Mouse (Mus musculus) heart, postnatal 0 days (tissue): ENCODE data around the gene Syap1. TPM values are rescaled to one million over a fixed set of nuclear protein-coding genes. Genes with fewer than 3 reads are reported as not detected.
"Not testable (repeated sequence)": the region's sequence is repeated elsewhere in the genome, so short reads cannot be mapped to it uniquely, and the experiment has no call there.

Experiments used
- ATAC-seq: fragments of 200-750 bp; cut with Nextera tagmentation; 2 replicates; pipeline ENCODE4 v1.8.0; 2017; ENCODE audit warnings: low read depth, moderate number of reproducible peaks, moderate library complexity; ENCODE audit not compliant: insufficient read depth
- DNase-seq: peaks from one replicate; pipeline ENCODE4 v3.0.0-alpha.2; 2016; ENCODE audit warnings: low spot score
- H3K27ac ChIP-seq: fragments of 300-500 bp; sonication (generic); 2 replicates; pipeline ENCODE4 v1.5.1; 2014; ENCODE audit warnings: low read depth, mild to moderate bottlenecking
- H3K27me3 ChIP-seq: fragments of 300-500 bp; sonication (generic); 2 replicates; pipeline ENCODE4 v1.6.1; 2014; ENCODE audit warnings: low read length, mixed read lengths; ENCODE audit not compliant: control insufficient read depth, insufficient read depth
- H3K36me3 ChIP-seq: fragments of 300-500 bp; sonication (generic); replicated peaks from 2 replicates; pipeline ENCODE4 v1.6.1; 2014; ENCODE audit warnings: low read length, mixed read lengths; ENCODE audit not compliant: control insufficient read depth, insufficient read depth
- H3K4me1 ChIP-seq: fragments of 300-500 bp; sonication (generic); 2 replicates; pipeline ENCODE4 v1.6.1; 2014; ENCODE audit warnings: antibody characterized with exemption; ENCODE audit not compliant: control insufficient read depth, insufficient read depth
- H3K4me2 ChIP-seq: fragments of 300-500 bp; sonication (generic); 2 replicates; pipeline ENCODE4 v1.6.1; 2014; ENCODE audit warnings: low read depth, mild to moderate bottlenecking, low read length, moderate library complexity
- H3K4me3 ChIP-seq: fragments of 300-500 bp; sonication (generic); 2 replicates; pipeline ENCODE4 v1.5.1; 2014; ENCODE audit warnings: low read depth, low read length
- H3K9ac ChIP-seq: fragments of 300-500 bp; sonication (generic); replicated peaks from 2 replicates; pipeline ENCODE4 v1.6.1; 2014; ENCODE audit warnings: low read depth, low read length, mixed read lengths
- H3K9me3 ChIP-seq: fragments of 300-500 bp; sonication (generic); replicated peaks from 2 replicates; pipeline ENCODE4 v1.6.1; 2016; ENCODE audit warnings: low read length; ENCODE audit not compliant: control insufficient read depth
- CTCF ChIP-seq: IDR thresholded peaks from 2 replicates; pipeline ENCODE4 v1.5.1; 2016; ENCODE audit warnings: antibody characterized with exemption, control low read depth, low read depth
- EP300 ChIP-seq: IDR thresholded peaks from 2 replicates; pipeline ENCODE4 v1.6.1; 2016; ENCODE audit warnings: antibody characterized with exemption, low read depth
- WGBS: fragments of 180-500 bp; shearing (Covaris S2); extraction: QIAGEN DNeasy Blood & Tissue Kit; methylation state at CpG from one replicate; pipeline ENCODE4 v1.1.7; 2014; 5-methylcytosine and 5-hydroxymethylcytosine counted together
- polyA plus RNA-seq: library from polyadenylated mRNA; unstranded; fragments of >200 nt; fragmentation: Nextera tagmentation; extraction: Ambion mirVana; gene quantifications from 2 replicates; pipeline ENCODE4 v1.2.1, GENCODE M21; 2015
- total RNA-seq: library from RNA; depleted of rRNA; stranded (reverse); fragments of >200 nt; gene quantifications from 2 replicates; pipeline ENCODE4 v1.2.3, GENCODE M21; 2014; ENCODE audit warnings: low replicate concordance

The Syap1 gene
- total and polyA plus RNA-seq, 2 experiments from 2014 or later: 27.5 to 30.3 TPM

DNA sequence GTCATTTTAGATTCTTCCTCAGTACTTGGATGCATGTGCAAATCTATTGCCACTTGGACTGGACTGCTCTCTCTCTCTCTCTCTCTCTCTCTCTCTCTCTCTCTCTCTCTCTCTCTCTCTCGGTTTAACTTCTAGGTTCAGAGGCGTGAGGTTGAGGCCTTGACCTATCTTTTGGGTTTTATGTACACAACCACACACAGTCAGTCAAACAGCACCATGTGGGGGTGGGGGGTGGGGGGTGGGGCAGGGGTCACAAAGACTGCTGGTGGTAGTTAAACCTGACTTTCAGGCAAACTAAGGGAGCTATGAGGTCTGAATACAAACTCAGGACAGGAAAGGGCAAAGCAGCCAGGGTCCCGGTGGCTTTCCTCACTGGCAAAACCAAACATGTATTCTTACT lies 19.3 kb upstream of the Syap1 start:
- Histone ChIP-seq H3K9ac (no peak overlapping the region), H3K36me3 (peaks cover 4% of the 10 kb centered on the region), H3K4me2 (no peak overlapping the region), H3K4me1 (no peaks in the 10 kb centered on the region), H3K4me3 (no peak overlapping the region), H3K9me3 (no peaks in the 10 kb centered on the region), H3K27me3 (no peaks in the 10 kb centered on the region), H3K27ac (no peak overlapping the region)
- no peak for TF ChIP-seq EP300
- no peak for TF ChIP-seq CTCF
- 80% methylated on average over 3 of the region's 3 CpGs for WGBS
- DNase-seq: no peak
- ATAC-seq: no peak

DNA sequence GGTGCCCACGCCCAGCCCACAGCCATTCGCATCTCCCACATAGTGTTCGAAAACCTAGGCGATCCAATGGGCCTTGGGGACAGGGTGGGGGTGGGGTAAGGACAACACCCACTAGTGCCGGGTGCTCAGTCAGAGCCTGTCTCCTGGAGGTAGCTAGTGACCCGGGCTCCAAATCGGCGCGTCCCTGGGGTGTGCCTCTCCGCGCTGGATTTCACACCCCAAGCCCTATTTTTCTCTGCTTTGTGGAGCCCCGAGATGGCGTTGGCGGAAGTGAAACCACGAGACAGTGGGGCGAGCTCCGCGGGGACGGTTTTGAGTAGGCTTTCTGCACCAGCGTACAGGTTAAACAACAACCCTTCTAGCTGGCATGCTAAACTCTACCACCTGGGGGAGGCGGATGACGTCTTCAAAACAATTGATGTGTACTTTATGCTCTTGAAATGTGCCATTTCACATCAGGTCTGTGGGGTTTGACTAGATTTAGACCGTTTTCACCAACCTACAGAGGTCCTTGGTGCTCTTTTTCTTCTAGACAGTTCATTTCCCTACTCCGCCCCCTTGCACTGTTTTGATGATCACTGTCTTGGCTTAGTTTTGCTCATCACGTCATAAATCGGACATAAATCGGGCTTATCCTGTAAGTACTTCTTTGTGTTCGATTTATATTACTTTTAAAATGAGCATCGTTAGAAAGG lies 13.9 kb upstream of the Syap1 start:
- Histone ChIP-seq H3K27me3 (no peaks in the 10 kb centered on the region), H3K9ac (peak overlapping the region; percentile 59), H3K9me3 (no peaks in the 10 kb centered on the region), H3K27ac (peak overlapping the region; percentile 75), H3K4me2 (peak overlapping the region; percentile 83), H3K4me3 (peak overlapping the region; percentile 70), H3K36me3 (no peaks in the 10 kb centered on the region), H3K4me1 (no peaks in the 10 kb centered on the region)
- 21% methylated on average over 29 of the region's 29 CpGs for WGBS
- ATAC-seq: peak; percentile 66
- TF ChIP-seq CTCF: no peak
- TF ChIP-seq EP300: no peak
- no peak for DNase-seq

DNA sequence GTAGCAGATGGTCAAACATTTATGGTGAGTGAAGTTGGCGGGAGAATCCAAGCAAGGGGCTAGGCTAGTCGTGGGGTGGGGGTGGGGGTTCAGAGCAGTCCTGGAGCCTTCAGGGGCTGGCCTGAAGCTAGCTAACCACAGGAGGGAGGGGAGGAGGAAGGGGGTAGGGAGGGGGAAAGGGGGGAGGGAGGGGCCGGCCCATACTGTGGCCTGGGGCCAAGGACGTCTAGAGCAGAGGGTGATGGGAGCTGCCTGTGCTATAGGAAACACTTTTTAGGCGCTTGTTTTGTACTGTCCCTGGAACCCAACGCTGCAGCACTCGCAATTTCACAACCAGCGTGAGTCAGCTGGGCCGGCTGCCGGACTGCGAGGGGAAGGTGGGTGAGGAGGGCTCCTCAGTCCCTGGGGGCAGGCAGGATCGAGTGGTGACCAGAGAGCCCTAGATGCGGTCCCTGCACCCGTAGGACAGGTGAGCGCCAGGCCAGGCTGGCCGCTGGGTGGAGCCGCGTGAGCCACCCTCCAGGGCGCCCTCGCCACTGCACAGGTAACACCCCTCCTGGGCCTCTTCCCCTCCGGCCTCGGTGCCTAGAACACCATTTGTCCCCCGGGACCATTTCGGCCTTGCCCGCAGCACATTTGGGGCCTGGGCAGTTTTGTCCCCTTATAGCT lies 13.3 kb upstream of the Syap1 start:
- ATAC-seq (peak; percentile 89), DNase-seq (peak; percentile 50)
- WGBS: 21% methylated on average over 22 of the region's 25 CpGs
- Histone ChIP-seq H3K4me3 (peak overlapping the region; percentile 70), H3K9ac (peak overlapping the region; percentile 59), H3K4me2 (peak overlapping the region; percentile 83), H3K27ac (peak overlapping the region; percentile 75), H3K36me3 (no peaks in the 10 kb centered on the region), H3K27me3 (no peaks in the 10 kb centered on the region), H3K4me1 (no peaks in the 10 kb centered on the region), H3K9me3 (no peaks in the 10 kb centered on the region)
- TF ChIP-seq EP300: no peak
- TF ChIP-seq CTCF: no peak

DNA sequence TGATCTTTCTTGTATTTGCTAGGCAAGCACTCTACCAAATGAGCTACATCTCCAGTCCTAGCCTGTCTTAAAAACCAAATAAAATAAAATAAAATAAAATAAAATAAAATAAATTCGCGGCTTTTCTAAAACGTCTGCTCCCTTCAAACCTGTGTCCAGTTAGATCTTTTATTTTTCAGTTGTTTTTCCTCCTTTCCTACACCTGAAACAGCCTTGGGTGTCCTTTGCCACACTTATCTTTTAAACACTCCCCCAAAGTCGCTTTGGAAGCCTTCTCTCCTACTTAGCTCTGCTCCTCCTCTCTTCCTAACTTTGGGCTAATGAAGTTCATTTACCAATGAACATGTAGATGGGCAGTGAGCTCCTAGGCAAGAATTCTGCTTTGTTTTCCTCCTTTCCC lies 12.7 kb upstream of the Syap1 start, which contains the start of gene Ctps2:
Gene Ctps2 (plus strand): TSS at position 301 of the 400 bp plus-strand sequence.
- Histone ChIP-seq H3K4me2 (peak within 1 kb of the TSS; percentile 83), H3K9ac (peak within 1 kb of the TSS; percentile 59), H3K36me3 (no peaks in the 10 kb centered on the region), H3K9me3 (no peaks in the 10 kb centered on the region), H3K27ac (peak within 1 kb of the TSS; percentile 75), H3K4me1 (no peaks in the 10 kb centered on the region), H3K27me3 (no peaks in the 10 kb centered on the region), H3K4me3 (peak within 1 kb of the TSS; percentile 70)
- DNase-seq (no peak), ATAC-seq (no peak)
- WGBS: 27% methylated on average over 4 of the region's 4 CpGs
- TF ChIP-seq CTCF (no peak), EP300 (no peak)

DNA sequence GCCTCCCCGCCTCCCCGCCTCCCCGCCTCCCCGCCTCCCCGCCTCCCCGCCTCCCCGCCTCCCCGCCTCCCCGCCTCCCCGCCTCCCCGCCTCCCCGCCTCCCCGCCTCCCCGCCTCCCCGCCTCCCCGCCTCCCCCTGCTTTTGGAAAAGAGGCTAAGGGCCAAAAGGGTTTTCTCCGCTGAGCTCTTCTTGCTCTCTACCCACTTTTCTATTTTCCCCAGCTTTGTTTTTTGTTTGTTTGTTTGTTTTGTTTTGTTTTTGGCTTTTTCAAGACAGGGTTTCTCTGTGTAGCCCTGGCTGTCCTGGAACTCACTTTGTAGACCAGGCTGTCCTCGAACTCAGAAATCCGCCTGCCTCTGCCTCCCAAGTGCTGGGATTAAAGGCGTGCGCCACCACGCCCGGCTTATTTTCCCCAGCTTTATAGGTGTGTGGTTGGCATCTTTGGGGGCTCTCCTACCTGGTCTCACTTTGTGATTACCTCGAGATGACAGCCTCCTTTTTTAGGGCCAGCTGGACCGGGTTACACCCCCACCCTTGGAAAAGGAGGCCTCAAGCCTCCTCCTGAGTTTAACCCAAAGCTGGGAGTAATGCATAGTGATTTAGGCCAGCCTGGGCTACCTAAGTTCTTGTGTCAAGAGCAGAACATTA lies 452 bp upstream of the Syap1 start:
- H3K9me3 ChIP-seq, DNase-seq, H3K4me2 ChIP-seq, H3K27ac ChIP-seq, H3K9ac ChIP-seq, H3K36me3 ChIP-seq, ATAC-seq, H3K4me3 ChIP-seq, H3K4me1 ChIP-seq, H3K27me3 ChIP-seq: not testable (repeated sequence)
- WGBS: 70% methylated on average over 9 of the region's 25 CpGs
